ENCODE assay signal across 18 mouse cellular contexts in genomic region chr17:64743606-64744300, GRCm38 (mm10).
DNase-seq lines count a peak whose midpoint lies in the region; ATAC-seq and TF ChIP-seq lines count a peak whose summit lies in the region.
"Had no signal": no experiment of that assay in that cellular context is flagged by ENCODE, and none has a peak within 500 bp of the region (broad histone marks: within the 10 kb centered on the region; RNA-seq: fewer than 3 reads in every experiment).

No protein-coding gene starts in this region.

- peaks cover 14% of the 10 kb centered on the region for H3K4me1 ChIP-seq in kidney, adult 2 months (ENCODE audit: control insufficient read depth, insufficient read depth, low read length)
- no peaks in the 10 kb centered on the region for H3K4me1 ChIP-seq in midbrain, embryonic 11.5 days (ENCODE audit: control insufficient read depth, insufficient read depth, low read length)
- no peaks in the 10 kb centered on the region for H3K4me1 ChIP-seq in midbrain, embryonic 15.5 days
- no peaks in the 10 kb centered on the region for H3K4me1 ChIP-seq in lung, postnatal 0 days (ENCODE audit: insufficient read depth, low read depth, low read length)
- H3K4me1 ChIP-seq: embryonic facial prominence, embryonic 10.5 days; forebrain, embryonic 13.5 days had no signal

- no peak for TF ChIP-seq CTCF in kidney, adult 2 months (conservative IDR thresholded peaks at IDR 0.05; ENCODE audit: insufficient read depth, insufficient read length, low read depth, low read length)
- no peak for TF ChIP-seq CTCF in lung, postnatal 0 days (IDR thresholded peaks at IDR 0.05)

- H3K27ac ChIP-seq in kidney, adult 2 months (ENCODE audit: insufficient read depth, low read depth, low read length): no peak overlapping the region
- no peak overlapping the region for H3K27ac ChIP-seq in midbrain, embryonic 11.5 days (ENCODE audit: low read depth, low read length)
- no peak overlapping the region for H3K27ac ChIP-seq in midbrain, embryonic 15.5 days
- H3K27ac ChIP-seq in lung, postnatal 0 days (ENCODE audit: low read length): no peak overlapping the region
- H3K27ac ChIP-seq: embryonic facial prominence, embryonic 10.5 days; forebrain, embryonic 13.5 days; heart, embryonic 15.5 days had no signal

- ATAC-seq in midbrain, embryonic 11.5 days (ENCODE audit: low FRiP score): no peak
- no peak for ATAC-seq in midbrain, embryonic 15.5 days (replicated peaks)
- no peak for ATAC-seq in lung, postnatal 0 days
- ATAC-seq: forebrain, embryonic 13.5 days; hindbrain, embryonic 16.5 days had no signal

- no peak overlapping the region for H3K4me3 ChIP-seq in kidney, adult 2 months (ENCODE audit: insufficient read depth, low read depth, low read length)
- no peak overlapping the region for H3K4me3 ChIP-seq in midbrain, embryonic 11.5 days (ENCODE audit: low read depth, low read length)
- H3K4me3 ChIP-seq in midbrain, embryonic 15.5 days: no peak overlapping the region
- no peak overlapping the region for H3K4me3 ChIP-seq in lung, postnatal 0 days (ENCODE audit: low read depth, low read length)
- H3K4me3 ChIP-seq: embryonic facial prominence, embryonic 10.5 days; forebrain, embryonic 13.5 days; heart, embryonic 15.5 days had no signal

- no peaks in the 10 kb centered on the region; the same call in 1 of the 2 replicates for H3K9me3 ChIP-seq in midbrain, embryonic 11.5 days (ENCODE audit: control insufficient read depth, low read length)
- no peaks in the 10 kb centered on the region for H3K9me3 ChIP-seq in midbrain, embryonic 15.5 days
- H3K9me3 ChIP-seq in lung, postnatal 0 days (ENCODE audit: low read length): no peaks in the 10 kb centered on the region
- H3K9me3 ChIP-seq: heart, embryonic 15.5 days had no signal

- no peak for TF ChIP-seq EP300 in lung, postnatal 0 days (IDR thresholded peaks at IDR 0.05)

- H3K27me3 ChIP-seq in kidney, adult 2 months (replicated peaks; ENCODE audit: control insufficient read depth, insufficient read depth, low read length): no peaks in the 10 kb centered on the region
- H3K27me3 ChIP-seq in midbrain, embryonic 11.5 days (ENCODE audit: control insufficient read depth, insufficient read depth, low read length): no peaks in the 10 kb centered on the region
- H3K27me3 ChIP-seq in midbrain, embryonic 15.5 days (replicated peaks): no peaks in the 10 kb centered on the region
- no peaks in the 10 kb centered on the region for H3K27me3 ChIP-seq in lung, postnatal 0 days (replicated peaks; ENCODE audit: insufficient read depth, low read length)
- H3K27me3 ChIP-seq: forebrain, embryonic 13.5 days; heart, embryonic 15.5 days had no signal

- no peak overlapping the region for H3K4me2 ChIP-seq in midbrain, embryonic 11.5 days
- no peak overlapping the region for H3K4me2 ChIP-seq in midbrain, embryonic 15.5 days
- no peak overlapping the region for H3K4me2 ChIP-seq in lung, postnatal 0 days (replicated peaks; ENCODE audit: low read depth, low read length)
- H3K4me2 ChIP-seq: forebrain, embryonic 13.5 days; heart, embryonic 15.5 days had no signal

- WGBS in kidney, adult 2 months: 70% methylated on average over 13 of the region's 13 CpGs
- 93% methylated on average over 13 of the region's 13 CpGs for WGBS in midbrain, embryonic 11.5 days
- 94% methylated on average over 13 of the region's 13 CpGs for WGBS in midbrain, embryonic 15.5 days
- 93% methylated on average over 13 of the region's 13 CpGs for WGBS in lung, postnatal 0 days

- DNase-seq in adrenal gland, adult 2 months: peak; percentile 54
- DNase-seq in adrenal gland, postnatal 4 days (ENCODE audit: low spot score in 2 of 2): no peak
- peak; percentile 82 for DNase-seq in kidney, adult 2 months
- no peak for DNase-seq in kidney, postnatal 14 days
- peak; percentile 31 for DNase-seq in midbrain, embryonic 11.5 days (ENCODE audit: low spot score, missing footprints)
- DNase-seq in lung, postnatal 0 days (ENCODE audit: low spot score): no peak
- DNase-seq: cerebellum, adult 9-10 months; gastrocnemius, postnatal 14 days; heart, postnatal 4 days; lung, adult 18-20 months; retina, postnatal 1 day; thymus, postnatal 14 days had no signal

- TF ChIP-seq POLR2A in kidney, adult 2 months (IDR thresholded peaks at IDR 0.05; ENCODE audit: low read depth, low read length): no peak

- no peak overlapping the region for H3K9ac ChIP-seq in midbrain, embryonic 11.5 days (ENCODE audit: low read length)
- no peak overlapping the region for H3K9ac ChIP-seq in midbrain, embryonic 15.5 days
- H3K9ac ChIP-seq in lung, postnatal 0 days (replicated peaks; ENCODE audit: low read depth): no peak overlapping the region
- H3K9ac ChIP-seq: forebrain, embryonic 13.5 days; heart, embryonic 15.5 days had no signal

- H3K36me3 ChIP-seq in kidney, adult 2 months (ENCODE audit: control insufficient read depth, insufficient read depth, low read length): peaks cover 3% of the 10 kb centered on the region
- 0 out of 2 replicates have a peak, but pooled peaks cover 7% of the 10 kb centered on the region for H3K36me3 ChIP-seq in midbrain, embryonic 11.5 days (ENCODE audit: control insufficient read depth, insufficient read depth, low read length)
- H3K36me3 ChIP-seq in midbrain, embryonic 15.5 days (replicated peaks): 0 out of 2 replicates have a peak, but pooled peaks cover 5% of the 10 kb centered on the region
- H3K36me3 ChIP-seq in lung, postnatal 0 days (ENCODE audit: insufficient read depth, low read length): peaks cover 25% of the 10 kb centered on the region; the same call in 1 of the 2 replicates
- H3K36me3 ChIP-seq: G1E had no signal

Comparison
In these comparisons a context has a peak if more than half of its experiments do, and no peak if none do; other contexts are left out.
1. DNase-seq: peak in adrenal gland, adult 2 months (single experiment), kidney, adult 2 months (single experiment) and midbrain, embryonic 11.5 days (single experiment); none in adrenal gland, postnatal 4 days (0 of 2), kidney, postnatal 14 days (single experiment) and lung, postnatal 0 days (single experiment).